Mouse (Mus musculus) cerebellum, adult 2 months (tissue): ENCODE data around the gene Prss2.

ENCODE experiments used
- CTCF ChIP-seq: fragments of 200-500 bp; IDR thresholded peaks from 2 replicates; pipeline ENCODE4 v1.5.1; 2011; ENCODE audit warnings: low read depth, mild to moderate bottlenecking, control low read depth, low read length, moderate library complexity, borderline replicate concordance; ENCODE audit not compliant: insufficient read depth
- POLR2A ChIP-seq: fragments of 200-500 bp; IDR thresholded peaks from 2 replicates; pipeline ENCODE4 v1.6.1; 2011; ENCODE audit warnings: low read length, control low read depth, borderline replicate concordance; ENCODE audit not compliant: insufficient read depth

- TF ChIP-seq CTCF (no peak), POLR2A (no peak)
These were observed 16.3 kb upstream of the Prss2 start for GRCm38 (mm10) chr6:41505323-41505722.
